Comparison of ENCODE assay signal across 17 mouse cellular contexts in genomic region chr10:97779335-97779734, GRCm38 (mm10).
DNase-seq lines count a peak whose midpoint lies in the region.
"Had no signal": no experiment of that assay in that cellular context is flagged by ENCODE, and none has a peak within 500 bp of the region (broad histone marks: within the 10 kb centered on the region; RNA-seq: fewer than 3 reads in every experiment).

No protein-coding gene starts in this region.

- peak; percentile 5 to 56 for DNase-seq in lung, adult 18-20 months
- no peak for DNase-seq in lung, postnatal 4 days
- peak; percentile 13 for DNase-seq in fat pad, adult 2 months (ENCODE audit: extremely low read depth, low read depth, low spot score)
- peak; percentile 9 for DNase-seq in lung, postnatal 14 days
- DNase-seq in urinary bladder, postnatal 10 days (ENCODE audit: low spot score), result no peak
- DNase-seq in spleen, postnatal 14 days (ENCODE audit: low spot score in 2 of 2), result no peak
- DNase-seq in frontal cortex, postnatal 25 days (ENCODE audit: low spot score in 2 of 2), result no peak
- DNase-seq: adrenal gland, adult 2 months; adrenal gland, postnatal 14 days; cerebellum, adult 11 months; cerebellum, adult 2 months; cerebellum, postnatal 10 days; cerebellum, postnatal 36 days; embryo, embryonic 11 days; gastrocnemius, postnatal 10 days; gastrocnemius, postnatal 36 days; heart, adult 11 months had no signal

Comparison
In these comparisons a context has a peak if more than half of its experiments do, and no peak if none do; other contexts are left out.
1. DNase-seq: peak in lung, adult 18-20 months (2 of 2), fat pad, adult 2 months (single experiment) and lung, postnatal 14 days (single experiment); none in lung, postnatal 4 days (0 of 2), urinary bladder, postnatal 10 days (single experiment), spleen, postnatal 14 days (0 of 2) and frontal cortex, postnatal 25 days (0 of 2).